Mouse (Mus musculus) kidney, adult 10 weeks (tissue): Measurements from ENCODE around the gene Spin2c. TPM values are rescaled to one million over a fixed set of nuclear protein-coding genes. Genes with fewer than 3 reads are reported as not detected.

Experiments used
- polyA plus RNA-seq: library from polyadenylated mRNA; stranded (reverse); fragments of 350-450 nt; fragmentation: Illumina TruSeq; extraction: RNeasy Lipid Tissue Mini Kit (QIAGEN cat#74804); gene quantifications from one replicate; pipeline ENCODE4 v1.2.3, GENCODE M21; 2014; ENCODE audit warnings: low read depth, low replicate concordance

The Spin2c gene
- 2.1 TPM for polyA plus RNA-seq

DNA sequence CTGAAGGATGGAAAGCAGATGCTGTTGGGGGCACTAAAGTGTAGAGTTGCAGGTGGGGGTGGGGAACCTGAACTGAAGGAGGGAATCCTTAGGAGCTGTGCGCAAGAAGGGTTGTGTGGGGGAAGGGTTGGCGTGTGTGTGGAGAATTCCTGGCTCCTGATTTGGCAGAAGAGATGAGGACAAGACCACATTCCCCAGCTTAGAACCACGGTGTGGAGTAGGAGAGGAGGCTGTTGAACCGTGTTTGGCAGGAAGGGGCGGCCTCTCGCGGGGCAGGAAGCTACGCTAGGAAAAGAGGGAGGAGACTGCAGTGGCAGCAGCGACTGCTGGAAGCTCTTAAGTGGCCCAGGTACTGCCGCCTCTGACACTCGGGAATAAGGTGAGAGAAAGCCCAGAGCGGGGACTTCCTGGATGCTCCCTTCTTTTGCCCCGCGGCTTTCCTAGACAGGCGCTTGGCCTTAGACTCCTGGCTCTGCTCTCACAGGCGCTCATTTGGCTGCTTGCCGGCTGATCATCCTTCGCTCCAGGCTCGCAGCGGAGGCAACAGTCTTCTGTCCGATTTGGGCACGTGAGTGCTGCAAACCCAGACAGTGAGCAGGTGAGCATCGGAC is at the start of gene Spin2c:
Gene Spin2c, plus strand, starts transcription at position 275 of the 611 bp plus-strand sequence.

Other genes starting within 250 kb of the Spin2c start
- 28.5 TPM for gene Kctd12b, start 135.8 kb upstream of the Spin2c start, polyA plus RNA-seq
- 51.7 TPM for gene Nbdy, start 108.6 kb upstream of the Spin2c start, polyA plus RNA-seq
- not detected for gene Samt1, start 180.4 kb downstream of the Spin2c start, polyA plus RNA-seq
- gene 4921511M17Rik, start 201.6 kb downstream of the Spin2c start, polyA plus RNA-seq = not detected
- gene Gm10057, start 222.8 kb downstream of the Spin2c start, polyA plus RNA-seq = not detected